Mouse (Mus musculus): ENCODE data around the gene Gm17268. TPM values are rescaled to one million over a fixed set of nuclear protein-coding genes. Genes with fewer than 3 reads are reported as not detected.

Gene Gm17268
- polyA plus RNA-seq, 1 experiment = not detected

DNA sequence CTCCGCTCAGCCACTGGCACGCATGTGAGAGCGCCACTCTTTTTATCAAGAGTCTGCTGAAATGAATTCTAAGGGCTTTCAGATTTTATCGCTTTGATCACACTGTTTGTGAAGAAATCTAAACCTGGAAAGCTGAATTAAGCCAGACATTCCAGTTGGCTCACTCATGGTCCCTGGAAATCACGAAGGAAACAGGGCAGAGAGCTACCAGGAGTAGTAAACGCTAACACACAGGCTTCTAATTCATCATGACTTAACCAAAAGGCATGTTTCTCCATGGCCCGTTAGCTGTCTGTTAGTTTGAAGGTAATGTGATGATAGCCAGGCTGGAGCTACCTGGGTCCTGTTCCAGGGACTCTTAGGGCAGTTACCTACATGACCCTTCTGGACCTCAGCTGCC is 3.9 kb downstream of the Gm17268 start:
- H3K4me3 ChIP-seq (replicated peaks) = no peak overlapping the region
- H3K4me1 ChIP-seq = no peaks in the 10 kb centered on the region
- no peaks in the 10 kb centered on the region for H3K9me3 ChIP-seq
- H3K27me3 ChIP-seq (replicated peaks) = peaks cover 2% of the 10 kb centered on the region
- TF ChIP-seq GATA1 (IDR thresholded peaks at IDR 0.05; ENCODE audit: borderline replicate concordance, low read length) (no peak), FLI1 (IDR thresholded peaks at IDR 0.05; ENCODE audit: low read length) (no peak)
- H3K36me3 ChIP-seq (replicated peaks; ENCODE audit: low read length) = no peaks in the 10 kb centered on the region

DNA sequence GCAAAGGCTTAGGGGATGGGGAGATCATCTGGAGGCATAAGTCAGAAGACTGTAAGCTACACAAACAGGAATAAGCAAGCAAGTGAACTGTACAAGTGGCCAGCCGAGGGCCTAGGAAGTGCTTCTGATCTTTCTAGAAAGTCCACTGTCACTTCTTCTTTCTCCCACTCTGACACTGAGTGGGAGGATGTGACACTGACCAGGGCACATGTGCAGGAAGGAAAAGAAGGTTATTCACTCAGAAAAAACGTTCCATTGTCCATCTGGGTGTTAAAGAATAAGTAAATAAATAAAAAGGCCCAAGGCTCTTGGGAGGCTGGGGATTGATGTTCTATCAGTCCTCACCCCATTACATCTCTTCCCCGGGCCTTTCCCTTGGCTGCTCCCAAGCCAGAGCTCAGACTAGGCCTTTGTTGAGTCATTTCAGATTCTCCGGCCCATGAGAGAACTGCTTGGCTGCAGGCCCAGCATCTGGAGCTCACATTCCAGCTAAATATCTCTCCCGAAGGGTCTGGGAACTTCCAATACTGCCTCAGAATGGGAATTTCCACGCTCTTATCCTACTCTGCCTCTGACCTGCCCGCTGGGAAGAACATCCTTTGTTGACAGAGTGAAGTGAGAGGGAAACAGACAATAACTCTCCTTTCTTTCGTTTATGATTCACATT is 5.6 kb downstream of the Gm17268 start:
- Histone ChIP-seq H3K36me3 (replicated peaks; ENCODE audit: low read length) (no peaks in the 10 kb centered on the region), H3K27me3 (replicated peaks) (peaks cover 4% of the 10 kb centered on the region)

DNA sequence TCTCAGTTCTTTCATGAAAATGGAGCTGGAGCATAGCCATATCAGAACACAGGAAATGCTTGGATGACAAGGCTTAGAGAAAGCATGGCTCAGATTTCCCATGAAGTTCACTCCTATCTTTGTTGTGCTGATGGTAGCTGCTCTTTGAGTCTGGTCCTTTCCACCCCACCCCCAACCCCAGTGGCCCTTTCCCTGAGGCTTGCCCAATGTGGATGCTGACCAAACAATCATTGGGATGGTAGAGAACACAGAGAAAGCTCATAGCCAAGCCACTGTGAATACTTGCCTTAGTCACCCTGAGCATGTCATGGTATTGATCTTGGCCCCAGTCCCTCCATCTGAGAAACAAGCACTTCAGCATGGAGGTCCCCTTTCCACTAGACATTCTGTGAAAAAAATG is 6.2 kb downstream of the Gm17268 start:
- H3K36me3 ChIP-seq (replicated peaks; ENCODE audit: low read length) = no peaks in the 10 kb centered on the region
- H3K9me3 ChIP-seq = no peaks in the 10 kb centered on the region
- no peaks in the 10 kb centered on the region for H3K4me1 ChIP-seq
- no peak overlapping the region for H3K4me3 ChIP-seq (replicated peaks)
- TF ChIP-seq GATA1 (IDR thresholded peaks at IDR 0.05; ENCODE audit: borderline replicate concordance, low read length) (no peak), FLI1 (IDR thresholded peaks at IDR 0.05; ENCODE audit: low read length) (no peak)
- peaks cover 4% of the 10 kb centered on the region for H3K27me3 ChIP-seq (replicated peaks)

More for the DNA sequence above, 5.6 kb downstream of the Gm17268 start:
- no peaks in the 10 kb centered on the region for H3K4me1 ChIP-seq
- no peaks in the 10 kb centered on the region for H3K9me3 ChIP-seq
- TF ChIP-seq FLI1 (IDR thresholded peaks at IDR 0.05; ENCODE audit: low read length) (no peak), GATA1 (IDR thresholded peaks at IDR 0.05; ENCODE audit: borderline replicate concordance, low read length) (no peak)
- no peak overlapping the region for H3K4me3 ChIP-seq (replicated peaks)

DNA sequence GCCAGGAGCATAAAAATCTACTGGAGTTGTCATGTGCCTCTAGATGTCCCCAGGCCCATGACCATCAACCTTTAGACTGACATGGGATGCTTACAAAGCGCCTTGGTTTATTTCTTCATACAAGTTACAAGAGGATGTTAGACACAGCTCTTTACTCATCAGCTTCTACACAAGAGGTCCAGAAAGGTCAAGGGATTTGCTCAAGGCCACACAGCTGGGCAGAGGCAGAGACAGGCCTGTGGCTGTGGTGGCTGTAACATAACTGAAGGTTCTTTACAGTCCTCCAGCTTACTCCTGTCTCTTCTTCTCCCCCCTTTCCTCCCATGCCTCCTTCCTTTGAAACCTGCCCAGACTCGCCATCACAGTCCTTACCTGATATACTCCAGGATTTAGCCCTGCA is 8.2 kb downstream of the Gm17268 start:
- no peak for TF ChIP-seq FLI1 (IDR thresholded peaks at IDR 0.05; ENCODE audit: low read length)
- no peak for TF ChIP-seq GATA1 (IDR thresholded peaks at IDR 0.05; ENCODE audit: borderline replicate concordance, low read length)
- H3K27me3 ChIP-seq (replicated peaks) = peaks cover 2% of the 10 kb centered on the region
- no peaks in the 10 kb centered on the region for H3K9me3 ChIP-seq
- H3K4me3 ChIP-seq (replicated peaks) = no peak overlapping the region
- H3K36me3 ChIP-seq (replicated peaks; ENCODE audit: low read length) = no peaks in the 10 kb centered on the region
- H3K4me1 ChIP-seq = no peaks in the 10 kb centered on the region

DNA sequence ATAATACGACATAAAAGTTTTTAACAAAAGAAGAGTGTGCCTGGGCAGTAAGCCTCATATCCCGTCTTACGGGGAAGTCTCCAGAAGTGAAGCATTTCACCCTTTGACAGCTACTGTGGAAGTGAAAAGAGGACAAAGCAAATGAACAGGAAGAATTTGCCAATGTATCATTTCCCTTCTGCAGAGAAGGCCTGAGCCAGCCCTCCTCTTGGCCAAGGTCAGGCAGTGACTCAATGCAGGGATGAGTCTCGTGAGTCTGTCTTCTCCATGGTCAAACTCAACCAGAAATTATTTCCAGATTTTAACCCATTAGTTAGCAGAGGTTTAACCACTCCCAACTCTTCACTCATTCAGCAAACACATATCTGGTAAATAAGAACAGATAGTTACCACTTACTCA is 14.6 kb downstream of the Gm17268 start:
- no peaks in the 10 kb centered on the region for H3K9me3 ChIP-seq

DNA sequence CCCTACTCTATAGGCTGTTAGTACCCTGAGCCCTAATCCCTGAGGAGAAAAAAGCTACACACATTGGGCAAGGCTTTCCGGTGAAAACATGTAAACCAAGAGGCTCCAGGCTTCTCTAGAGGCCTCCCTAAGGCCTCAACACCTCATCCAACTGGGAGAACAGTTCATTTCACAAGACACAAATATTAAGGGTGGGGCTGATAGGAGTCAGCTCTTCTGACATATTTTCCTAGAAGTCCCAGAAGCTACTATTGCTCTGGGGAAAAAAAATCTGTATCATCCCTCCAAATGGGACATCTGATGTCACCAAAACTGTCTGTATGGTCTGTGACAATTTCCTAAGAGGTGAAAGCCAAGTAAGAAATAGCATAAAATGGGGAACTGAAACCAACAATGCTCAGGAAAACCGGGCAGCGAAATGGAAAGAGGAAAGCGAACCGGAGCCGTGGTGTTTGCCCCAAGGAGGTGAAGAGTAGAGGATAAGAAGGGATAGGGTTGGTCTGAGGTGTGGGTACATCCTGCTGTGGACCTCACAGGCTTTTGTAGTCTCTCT is 15.8 kb downstream of the Gm17268 start:
- no peaks in the 10 kb centered on the region for H3K4me1 ChIP-seq
- H3K27me3 ChIP-seq (replicated peaks) = no peaks in the 10 kb centered on the region
- no peak overlapping the region for H3K4me3 ChIP-seq (replicated peaks)
- TF ChIP-seq FLI1 (IDR thresholded peaks at IDR 0.05; ENCODE audit: low read length) (no peak), GATA1 (IDR thresholded peaks at IDR 0.05; ENCODE audit: borderline replicate concordance, low read length) (no peak)
- H3K36me3 ChIP-seq (replicated peaks; ENCODE audit: low read length) = no peaks in the 10 kb centered on the region
- no peaks in the 10 kb centered on the region for H3K9me3 ChIP-seq

More for the DNA sequence above, 14.6 kb downstream of the Gm17268 start:
- no peak for TF ChIP-seq FLI1 (IDR thresholded peaks at IDR 0.05; ENCODE audit: low read length)
- no peak for TF ChIP-seq GATA1 (IDR thresholded peaks at IDR 0.05; ENCODE audit: borderline replicate concordance, low read length)
- Histone ChIP-seq H3K36me3 (replicated peaks; ENCODE audit: low read length) (no peaks in the 10 kb centered on the region), H3K4me1 (no peaks in the 10 kb centered on the region), H3K4me3 (replicated peaks) (no peak overlapping the region), H3K27me3 (replicated peaks) (peaks cover 2% of the 10 kb centered on the region)

DNA sequence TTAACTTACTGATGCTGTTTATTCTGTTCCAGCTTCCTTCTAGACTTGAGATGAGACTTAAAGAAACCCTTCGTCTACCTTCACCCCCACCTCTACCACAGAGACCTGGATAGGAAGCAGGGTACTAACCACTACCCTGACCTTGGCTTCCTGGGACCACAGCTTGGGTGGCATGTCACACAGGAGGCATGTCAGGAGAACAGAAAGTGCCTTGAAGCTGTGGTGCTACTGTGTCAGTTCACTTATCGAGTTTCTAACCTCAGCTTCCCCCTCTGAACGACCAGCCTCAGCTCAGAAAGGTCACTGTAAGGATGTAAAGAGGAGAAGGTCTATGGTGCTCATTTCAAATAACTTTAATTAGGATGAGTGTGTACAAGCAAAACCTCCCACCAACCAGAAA is 17.0 kb downstream of the Gm17268 start:
- H3K36me3 ChIP-seq (replicated peaks; ENCODE audit: low read length) = no peaks in the 10 kb centered on the region
- TF ChIP-seq FLI1 (IDR thresholded peaks at IDR 0.05; ENCODE audit: low read length) (no peak), GATA1 (IDR thresholded peaks at IDR 0.05; ENCODE audit: borderline replicate concordance, low read length) (no peak)
- H3K4me3 ChIP-seq (replicated peaks) = no peak overlapping the region
- no peaks in the 10 kb centered on the region for H3K4me1 ChIP-seq
- no peaks in the 10 kb centered on the region for H3K9me3 ChIP-seq
- no peaks in the 10 kb centered on the region for H3K27me3 ChIP-seq (replicated peaks)

GRCm38 (mm10) chr11:82019793-82020192 is 18.6 kb downstream of the Gm17268 start:
- Histone ChIP-seq H3K4me1 (no peaks in the 10 kb centered on the region), H3K27me3 (replicated peaks) (no peaks in the 10 kb centered on the region), H3K9me3 (no peaks in the 10 kb centered on the region), H3K36me3 (replicated peaks; ENCODE audit: low read length) (no peaks in the 10 kb centered on the region), H3K4me3 (replicated peaks) (no peak overlapping the region)
- no peak for TF ChIP-seq FLI1 (IDR thresholded peaks at IDR 0.05; ENCODE audit: low read length)
- TF ChIP-seq GATA1 (IDR thresholded peaks at IDR 0.05; ENCODE audit: borderline replicate concordance, low read length) = no peak

GRCm38 (mm10) chr11:82019389-82019788 is 19.0 kb downstream of the Gm17268 start:
- Histone ChIP-seq H3K4me1 (no peaks in the 10 kb centered on the region), H3K27me3 (replicated peaks) (no peaks in the 10 kb centered on the region), H3K9me3 (no peaks in the 10 kb centered on the region), H3K4me3 (replicated peaks) (no peak overlapping the region), H3K36me3 (replicated peaks; ENCODE audit: low read length) (no peaks in the 10 kb centered on the region)
- no peak for TF ChIP-seq FLI1 (IDR thresholded peaks at IDR 0.05; ENCODE audit: low read length)

DNA sequence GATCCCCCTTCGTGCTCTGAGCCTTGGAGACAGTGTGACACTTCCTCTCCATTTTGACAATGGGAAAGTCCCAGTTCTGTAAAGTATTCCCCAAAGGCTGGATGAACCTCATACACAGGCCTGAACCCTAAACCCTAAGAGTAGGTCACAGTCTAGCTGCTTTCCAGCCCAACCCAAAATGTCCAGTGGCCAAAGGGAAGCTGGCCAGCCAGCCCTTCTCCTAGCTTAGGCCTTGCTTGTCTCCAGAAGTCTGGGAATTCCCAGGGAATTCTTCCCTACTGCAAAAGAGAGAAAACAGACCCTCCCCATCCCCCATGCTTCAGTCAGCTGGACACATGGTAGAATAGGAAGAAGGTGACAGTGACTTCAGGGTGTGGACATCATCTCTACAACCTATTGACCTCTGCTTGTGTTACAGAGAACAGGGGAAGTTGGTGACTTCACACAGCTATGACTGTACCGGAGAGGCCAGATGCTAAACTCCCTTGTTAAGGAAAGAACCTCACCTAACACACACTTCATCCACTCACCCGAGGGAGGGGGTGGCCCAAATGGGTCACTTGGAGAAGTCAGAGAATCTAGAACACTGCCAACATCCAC is 22.1 kb downstream of the Gm17268 start:
- H3K4me1 ChIP-seq = no peaks in the 10 kb centered on the region
- H3K4me3 ChIP-seq (replicated peaks) = no peak overlapping the region
- H3K9me3 ChIP-seq = 0 out of 2 replicates have a peak, but pooled peaks cover 4% of the 10 kb centered on the region
- no peaks in the 10 kb centered on the region for H3K27me3 ChIP-seq (replicated peaks)
- TF ChIP-seq GATA1 (IDR thresholded peaks at IDR 0.05; ENCODE audit: borderline replicate concordance, low read length) = no peak
- no peak for TF ChIP-seq FLI1 (IDR thresholded peaks at IDR 0.05; ENCODE audit: low read length)
- no peaks in the 10 kb centered on the region for H3K36me3 ChIP-seq (replicated peaks; ENCODE audit: low read length)
